ENCODE assay signal across 20 mouse cellular contexts in genomic region chr6:137136401-137136800, GRCm38 (mm10). TPM values are rescaled to one million over a fixed set of nuclear protein-coding genes. Genes with fewer than 3 reads are reported as not detected.
DNase-seq lines count a peak whose midpoint lies in the region; ATAC-seq and TF ChIP-seq lines count a peak whose summit lies in the region.
"Had no signal": no experiment of that assay in that cellular context is flagged by ENCODE, and none has a peak within 500 bp of the region (broad histone marks: within the 10 kb centered on the region; RNA-seq: fewer than 3 reads in every experiment).

No protein-coding gene starts in this region.

- H3K9me3 ChIP-seq in heart, embryonic 13.5 days, result no peaks in the 10 kb centered on the region
- no peaks in the 10 kb centered on the region for H3K9me3 ChIP-seq in limb, embryonic 15.5 days
- H3K9me3 ChIP-seq in limb, embryonic 10.5 days (replicated peaks), result no peaks in the 10 kb centered on the region

- 64% methylated on average over 4 of the region's 4 CpGs for WGBS in heart, embryonic 13.5 days
- WGBS in limb, embryonic 15.5 days, result 57% methylated on average over 4 of the region's 4 CpGs
- WGBS in limb, embryonic 10.5 days, result 72% methylated on average over 4 of the region's 4 CpGs

- DNase-seq in adrenal gland, postnatal 14 days, result peak; percentile 2
- no peak for DNase-seq in adrenal gland, adult (ENCODE audit: inconsistent age in 2 of 2, low spot score in 1 of 2)
- no peak for DNase-seq in heart, postnatal 14 days
- no peak for DNase-seq in limb, embryonic 10.5 days (ENCODE audit: low spot score)
- DNase-seq: adrenal gland, postnatal 10 days; cerebellum, adult 11-12 months; cerebellum, postnatal 36 days; kidney, adult 11 months; kidney, postnatal 14 days; lung, postnatal 14 days; right cerebral cortex, postnatal 25 days; thymus, postnatal 14 days had no signal

- H3K4me1 ChIP-seq in heart, embryonic 13.5 days, result peaks cover 50% of the 10 kb centered on the region
- H3K4me1 ChIP-seq in limb, embryonic 15.5 days, result peaks cover 9% of the 10 kb centered on the region
- peaks cover 29% of the 10 kb centered on the region for H3K4me1 ChIP-seq in limb, embryonic 10.5 days
- H3K4me1 ChIP-seq in embryonic fibroblast, embryonic 13.5 days (ENCODE audit: control insufficient read depth, insufficient read depth, low read length), result peaks cover 11% of the 10 kb centered on the region; the same call in 1 of the 2 replicates

- intact Hi-C loops in heart, postnatal 14 days (cut with DNase I), result no loop called here

- H3K27ac ChIP-seq in heart, embryonic 13.5 days (replicated peaks), result peak overlapping the region; percentile 94
- peak overlapping the region; percentile 47; the same call in 1 of the 2 replicates for H3K27ac ChIP-seq in limb, embryonic 15.5 days
- no peak overlapping the region for H3K27ac ChIP-seq in limb, embryonic 10.5 days
- peak overlapping the region; percentile 35; the same call in 1 of the 2 replicates for H3K27ac ChIP-seq in embryonic fibroblast, embryonic 13.5 days (ENCODE audit: insufficient read depth, low read length)

- no peaks in the 10 kb centered on the region for H3K36me3 ChIP-seq in heart, embryonic 13.5 days
- no peaks in the 10 kb centered on the region for H3K36me3 ChIP-seq in limb, embryonic 15.5 days
- H3K36me3 ChIP-seq in limb, embryonic 10.5 days, result no peaks in the 10 kb centered on the region

- H3K4me3 ChIP-seq in heart, embryonic 13.5 days, result peak overlapping the region; percentile 10; the same call in 1 of the 2 replicates
- H3K4me3 ChIP-seq in limb, embryonic 15.5 days, result no peak overlapping the region
- no peak overlapping the region for H3K4me3 ChIP-seq in limb, embryonic 10.5 days
- no peak overlapping the region for H3K4me3 ChIP-seq in embryonic fibroblast, embryonic 13.5 days (ENCODE audit: insufficient read depth, low read length)

- no peak for ATAC-seq in heart, embryonic 13.5 days (ENCODE audit: extremely low read depth, insufficient number of reproducible peaks, low FRiP score, low TSS enrichment)
- no peak for ATAC-seq in limb, embryonic 15.5 days (ENCODE audit: insufficient number of reproducible peaks, low FRiP score, low TSS enrichment, low read depth)
- ATAC-seq in megakaryocyte progenitor cell, adult 5-6 weeks (replicated peaks; ENCODE audit: poor library complexity), result no peak
- ATAC-seq: CD4-positive, CD25-positive, alpha-beta regulatory T cell, adult 4 months had no signal

- no peaks in the 10 kb centered on the region for H3K27me3 ChIP-seq in heart, embryonic 13.5 days (replicated peaks)
- no peaks in the 10 kb centered on the region for H3K27me3 ChIP-seq in limb, embryonic 15.5 days
- no peaks in the 10 kb centered on the region for H3K27me3 ChIP-seq in limb, embryonic 10.5 days (ENCODE audit: low read depth, poor library complexity, severe bottlenecking)

- peak overlapping the region; percentile 55 for H3K4me2 ChIP-seq in heart, embryonic 13.5 days
- H3K4me2 ChIP-seq in limb, embryonic 15.5 days, result no peak overlapping the region

- H3K9ac ChIP-seq in heart, embryonic 13.5 days, result no peak overlapping the region
- no peak overlapping the region for H3K9ac ChIP-seq in limb, embryonic 15.5 days

- no peak for TF ChIP-seq CTCF in embryonic fibroblast, embryonic 13.5 days (IDR thresholded peaks at IDR 0.05; ENCODE audit: borderline replicate concordance, insufficient read depth, low read length)

- TF ChIP-seq POLR2A in embryonic fibroblast, embryonic 13.5 days (IDR thresholded peaks at IDR 0.05; ENCODE audit: low read depth, low read length), result no peak

RNA-seq across cellular contexts. Expression of gene Rerg, which starts 33.9 kb away (rescaled TPM):
- 103 and 108 TPM in 2 replicates for total RNA-seq in adrenal gland, postnatal 14 days (2021)
- polyA plus RNA-seq in heart, embryonic 13.5 days (2015; fragmentation: Nextera tagmentation; extraction: Ambion mirVana), result 4.5 and 5.2 TPM in 2 replicates
- total RNA-seq in heart, postnatal 14 days (2021), result 1 to 10 TPM; 7.4 to 7.5 TPM
- polyA plus RNA-seq in limb, embryonic 15.5 days (2015; fragmentation: Nextera tagmentation; extraction: Ambion mirVana), result 34.6 and 39.4 TPM in 2 replicates
- polyA plus RNA-seq in limb, embryonic 10.5 days (2016; fragmentation: Nextera tagmentation; extraction: Ambion mirVana), result 1.2 and 1.3 TPM in 2 replicates
- polyA plus RNA-seq in embryonic fibroblast, embryonic 13.5 days (2011; ENCODE audit: insufficient read length, low read depth, missing spikeins), result 5.8 and 15.2 TPM in 2 replicates
- 0.22 TPM in 1 of 2 replicates, not detected in the other for total RNA-seq in megakaryocyte progenitor cell, adult 5-6 weeks (2015)
- total RNA-seq in megakaryocyte progenitor cell, adult 5-6 weeks (2017), result not detected in 2 replicates
- total RNA-seq: hematopoietic stem cell, adult 5-6 weeks; megakaryocyte-erythroid progenitor cell, adult 5-6 weeks; MEL had no signal
- polyA plus RNA-seq: CD4-positive, CD25-positive, alpha-beta regulatory T cell, adult 4 months had no signal
